Mouse (Mus musculus) retina, embryonic 14.5 days (tissue): Measurements from ENCODE around the gene Nipal4.

Source experiments
- DNase-seq: peaks from one replicate; pipeline ENCODE4 v3.0.0-alpha.2; 2015; ENCODE audit warnings: low spot score

The Nipal4 gene

DNA sequence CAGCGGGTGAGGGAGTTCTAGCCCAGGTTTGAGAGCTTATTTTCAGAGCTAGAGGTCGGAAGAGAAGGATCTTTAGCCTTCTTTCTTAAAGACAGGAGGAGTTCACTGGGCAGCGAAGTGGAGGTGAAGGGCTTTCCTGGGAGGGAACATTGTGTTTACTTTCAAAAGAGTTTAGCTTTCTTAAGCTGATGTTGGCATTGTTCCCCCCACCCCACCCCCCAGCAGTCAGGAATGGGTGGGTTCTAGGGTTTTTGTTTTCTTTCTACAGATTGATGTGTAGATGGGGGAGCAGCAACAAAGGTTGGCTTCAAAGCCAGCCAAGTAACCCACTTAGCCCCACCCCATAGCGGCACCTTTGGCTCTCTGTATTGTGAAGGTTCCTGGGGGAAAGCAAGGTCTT, 51.3 kb downstream of the Nipal4 start:
- DNase-seq = no peak

DNA sequence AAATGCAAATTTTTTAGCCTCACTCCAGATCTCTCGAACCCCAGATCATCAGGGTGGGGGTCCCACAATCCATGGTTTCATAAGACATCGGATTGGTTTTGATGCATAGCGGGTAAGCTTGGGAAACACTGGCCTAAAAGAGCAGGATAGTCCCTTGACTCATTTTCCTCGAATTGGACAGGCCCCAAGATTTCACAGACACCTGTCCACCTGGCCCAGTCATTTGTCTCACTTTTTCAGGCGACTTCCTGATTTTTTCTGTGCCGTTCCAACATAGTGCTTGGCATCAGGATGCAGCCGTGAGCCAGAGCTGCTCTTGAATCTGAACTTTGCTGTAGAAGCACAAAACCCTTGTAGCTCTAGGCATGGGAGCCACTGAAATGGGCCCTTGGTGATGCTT, 52.1 kb downstream of the Nipal4 start:
- DNase-seq = no peak

GRCm38 (mm10) chr11:46113211-46113610, 53.1 kb downstream of the Nipal4 start:
- DNase-seq = no peak

DNA sequence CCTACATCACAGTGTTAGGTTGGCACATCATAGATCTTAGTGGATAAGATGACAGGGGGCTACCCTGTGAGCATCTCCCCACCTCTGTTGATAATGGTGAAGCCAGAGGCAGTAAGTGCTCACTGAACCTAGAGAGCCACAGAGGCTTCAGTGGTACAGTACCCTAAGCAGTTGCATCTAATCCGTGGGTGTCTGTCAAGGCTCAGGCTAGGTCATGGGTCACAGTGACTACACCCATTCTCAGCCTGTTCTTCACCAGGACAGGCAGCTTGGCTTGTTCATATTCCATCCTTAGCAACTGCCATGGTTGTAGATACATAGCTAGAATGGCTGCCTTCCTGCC, 55.4 kb downstream of the Nipal4 start:
- DNase-seq = no peak

DNA sequence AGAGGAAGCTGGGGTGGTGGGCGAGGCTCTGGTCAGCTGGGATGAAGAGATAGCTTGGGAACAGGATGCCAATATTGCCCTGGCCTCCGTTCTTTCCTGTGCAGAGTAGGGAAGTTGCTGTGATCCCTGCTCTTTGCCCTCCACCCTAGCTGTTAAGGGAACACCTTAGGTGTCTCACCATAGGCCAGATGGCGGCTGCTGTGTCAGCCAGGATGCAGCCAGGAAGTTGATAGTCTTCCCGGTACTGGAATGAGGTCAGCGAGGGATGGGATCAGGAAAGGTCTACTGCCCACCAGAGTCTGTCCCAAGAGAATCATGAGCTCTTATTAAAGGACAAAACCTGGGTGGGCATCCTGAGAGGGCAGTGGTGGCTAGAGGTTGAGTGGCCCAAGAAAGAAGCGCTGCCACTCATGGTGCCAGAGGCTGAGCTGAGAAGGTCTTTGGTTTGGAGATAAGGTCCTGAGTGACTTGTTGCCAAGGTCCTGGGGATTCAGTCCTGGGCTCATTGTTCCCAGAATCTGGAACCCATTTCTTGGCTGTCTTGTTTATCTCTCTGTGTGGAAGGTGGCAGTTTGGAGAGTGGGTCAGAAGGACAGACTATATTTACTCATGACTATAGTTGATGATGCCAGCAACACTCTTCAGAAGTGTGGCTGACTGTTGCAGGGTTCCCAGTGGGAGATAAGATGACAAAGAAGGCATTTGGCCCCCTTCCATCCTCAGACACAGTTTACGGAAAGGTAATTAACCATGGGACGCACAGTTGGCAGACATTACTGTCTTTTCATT, 56.0 kb downstream of the Nipal4 start:
- DNase-seq = no peak

DNA sequence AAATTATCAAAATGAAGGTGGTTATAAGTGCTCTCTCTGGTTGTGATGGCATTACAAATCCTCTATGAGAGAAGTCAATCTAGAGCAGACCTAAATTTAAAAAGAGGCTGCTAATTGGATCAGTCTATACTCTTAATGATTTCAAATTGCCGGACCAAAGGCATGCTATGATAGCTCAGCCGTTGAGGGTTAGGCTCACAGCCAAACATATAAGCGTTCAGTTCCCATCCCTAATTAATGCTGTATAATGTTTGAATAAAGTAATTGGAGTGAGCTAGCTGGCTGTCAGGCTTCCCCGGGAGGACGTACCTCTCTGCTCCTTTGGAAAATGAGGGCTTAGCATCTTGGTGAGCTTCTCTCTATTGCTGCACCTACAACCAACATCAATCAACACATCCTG, 57.1 kb downstream of the Nipal4 start:
- DNase-seq = no peak

DNA sequence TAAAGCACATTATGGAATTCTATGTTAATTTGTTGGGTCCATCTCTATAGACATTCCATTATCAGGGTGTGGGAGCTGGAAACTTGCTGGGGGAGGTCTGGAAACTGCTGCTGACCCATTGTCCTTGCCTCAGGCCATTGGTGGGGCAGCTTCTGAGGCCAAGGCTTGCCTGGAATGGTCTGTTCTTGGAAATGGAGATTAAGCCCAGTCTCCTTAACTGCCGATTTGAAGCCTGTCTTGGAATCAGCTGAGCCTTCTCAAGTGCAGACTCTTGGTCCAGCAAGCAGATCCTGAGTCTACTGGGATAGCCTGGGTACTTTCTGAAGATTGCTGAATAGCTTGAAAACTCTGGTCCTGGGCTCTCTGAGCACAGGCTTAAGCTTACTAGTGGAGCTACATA, 59.3 kb downstream of the Nipal4 start:
- no peak for DNase-seq

DNA sequence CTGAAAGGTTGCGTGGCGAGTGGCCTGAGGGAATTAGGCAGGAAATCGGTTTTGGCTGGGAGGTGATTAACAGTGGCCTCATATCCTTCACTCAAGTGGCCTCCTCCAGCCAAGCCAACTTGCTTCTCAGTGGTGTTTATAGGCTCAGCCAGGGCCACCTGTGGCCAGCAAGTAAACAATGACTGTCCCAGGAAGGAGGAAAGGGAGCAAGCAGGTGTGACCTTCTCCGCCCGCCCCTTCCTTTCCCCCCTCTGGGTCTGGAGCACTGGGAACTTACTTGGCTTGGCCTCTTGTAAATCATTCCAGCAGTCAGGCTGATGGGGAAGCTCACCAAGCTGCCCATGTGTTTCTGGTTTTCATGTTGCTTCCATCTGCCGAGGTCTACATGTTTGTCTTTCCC, 64.2 kb downstream of the Nipal4 start:
- DNase-seq = no peak
